In the genomic region with DNA sequence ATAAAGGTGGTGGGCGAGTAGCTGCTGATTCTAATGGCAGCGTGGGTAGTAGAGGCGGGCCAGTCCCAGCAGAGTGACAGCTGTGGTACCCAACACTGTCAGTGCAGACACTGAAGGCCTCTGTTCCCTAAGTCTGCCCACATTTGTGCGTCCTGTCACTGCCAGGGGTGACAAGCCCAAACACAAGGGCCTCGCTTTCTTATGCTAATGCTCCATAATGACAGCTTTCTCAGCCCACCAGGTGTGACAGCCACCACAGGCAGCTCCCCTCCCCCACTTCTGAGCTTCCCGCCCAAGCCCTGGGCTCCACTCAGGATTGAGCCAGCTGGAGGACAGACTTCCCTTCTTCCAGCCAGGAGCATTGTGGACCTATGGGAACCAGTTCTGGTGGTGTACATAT, we compare ENCODE assay signal across 23 mouse cellular contexts.
DNase-seq lines count a peak whose midpoint lies in the region; ATAC-seq lines count a peak whose summit lies in the region.
"Had no signal": no experiment of that assay in that cellular context is flagged by ENCODE, and none has a peak within 500 bp of the region (broad histone marks: within the 10 kb centered on the region; RNA-seq: fewer than 3 reads in every experiment).

No protein-coding gene starts in this region.

- peak; percentile 4 to 38 for DNase-seq in layer of hippocampus, adult 18-20 months (ENCODE audit: low spot score in 2 of 2)
- DNase-seq in layer of hippocampus, adult 9-10 months (ENCODE audit: low spot score): no peak
- peak; percentile 2 for DNase-seq in 3134 (ENCODE audit: extremely low read depth, insufficient read length, low spot score)
- DNase-seq in ES-CJ7 (ENCODE audit: low read depth, low spot score): peak; percentile 79
- DNase-seq in adrenal gland, postnatal 14 days: no peak
- no peak for DNase-seq in cerebellum, postnatal 10 days
- DNase-seq in spleen, adult 12 weeks (ENCODE audit: low spot score): no peak
- DNase-seq: cerebellum, postnatal 25 days; gastrocnemius, adult 2 months; heart, adult 11 months; heart, postnatal 4 days; kidney, adult 9 months; kidney, postnatal 4 days; lung, embryonic 14.5 days; lung, postnatal 4 days; right cerebral cortex, postnatal 25 days; thymus, postnatal 25 days had no signal

- no peak overlapping the region for H3K9ac ChIP-seq in forebrain, embryonic 12.5 days
- H3K9ac ChIP-seq: embryonic facial prominence, embryonic 12.5 days; liver, embryonic 12.5 days; lung, embryonic 14.5 days; neural tube, embryonic 13.5 days had no signal

- 13% methylated on average over 6 of the region's 6 CpGs for WGBS in forebrain, embryonic 12.5 days

- no peaks in the 10 kb centered on the region for H3K27me3 ChIP-seq in forebrain, embryonic 12.5 days
- H3K27me3 ChIP-seq: embryonic facial prominence, embryonic 12.5 days; liver, embryonic 12.5 days; neural tube, embryonic 13.5 days had no signal

- H3K9me3 ChIP-seq in forebrain, embryonic 12.5 days: no peaks in the 10 kb centered on the region
- H3K9me3 ChIP-seq: embryonic facial prominence, embryonic 12.5 days; limb, embryonic 10.5 days; liver, embryonic 12.5 days; neural tube, embryonic 13.5 days had no signal

- no peaks in the 10 kb centered on the region for H3K36me3 ChIP-seq in forebrain, embryonic 12.5 days (replicated peaks)
- H3K36me3 ChIP-seq: embryonic facial prominence, embryonic 12.5 days; limb, embryonic 10.5 days; liver, embryonic 12.5 days; neural tube, embryonic 13.5 days had no signal

- ATAC-seq in forebrain, embryonic 12.5 days (ENCODE audit: low FRiP score): peak; percentile 91
- ATAC-seq: inflammation-experienced regulatory T-cells, adult 6 months; liver, embryonic 12.5 days had no signal

- H3K27ac ChIP-seq in forebrain, embryonic 12.5 days: no peak overlapping the region
- H3K27ac ChIP-seq: embryonic facial prominence, embryonic 12.5 days; gastrocnemius, adult 2 months; limb, embryonic 10.5 days; liver, embryonic 12.5 days; neural tube, embryonic 13.5 days had no signal

- no peak overlapping the region for H3K4me3 ChIP-seq in forebrain, embryonic 12.5 days (replicated peaks)
- H3K4me3 ChIP-seq: embryonic facial prominence, embryonic 12.5 days; gastrocnemius, adult 2 months; limb, embryonic 10.5 days; liver, embryonic 12.5 days; neural tube, embryonic 13.5 days had no signal

- no peak overlapping the region for H3K4me2 ChIP-seq in forebrain, embryonic 12.5 days
- H3K4me2 ChIP-seq: embryonic facial prominence, embryonic 12.5 days; liver, embryonic 12.5 days; lung, embryonic 14.5 days; neural tube, embryonic 13.5 days had no signal

- peaks cover 9% of the 10 kb centered on the region for H3K4me1 ChIP-seq in forebrain, embryonic 12.5 days
- H3K4me1 ChIP-seq: embryonic facial prominence, embryonic 12.5 days; limb, embryonic 10.5 days; liver, embryonic 12.5 days; neural tube, embryonic 13.5 days had no signal

Comparison
In these comparisons a context has a peak if more than half of its experiments do, and no peak if none do; other contexts are left out.
1. DNase-seq: peak in layer of hippocampus, adult 18-20 months (2 of 2), 3134 (single experiment) and ES-CJ7 (single experiment); none in layer of hippocampus, adult 9-10 months (single experiment), adrenal gland, postnatal 14 days (single experiment), cerebellum, postnatal 10 days (0 of 2) and spleen, adult 12 weeks (single experiment).